Mouse (Mus musculus): ENCODE data around the gene Slc2a3. TPM values are rescaled to one million over a fixed set of nuclear protein-coding genes. Genes with fewer than 3 reads are reported as not detected.

The Slc2a3 gene
- polyA plus RNA-seq (2012; rRNA removed; ENCODE audit: low replicate concordance): 2.0 and 10.3 TPM in 2 replicates

DNA sequence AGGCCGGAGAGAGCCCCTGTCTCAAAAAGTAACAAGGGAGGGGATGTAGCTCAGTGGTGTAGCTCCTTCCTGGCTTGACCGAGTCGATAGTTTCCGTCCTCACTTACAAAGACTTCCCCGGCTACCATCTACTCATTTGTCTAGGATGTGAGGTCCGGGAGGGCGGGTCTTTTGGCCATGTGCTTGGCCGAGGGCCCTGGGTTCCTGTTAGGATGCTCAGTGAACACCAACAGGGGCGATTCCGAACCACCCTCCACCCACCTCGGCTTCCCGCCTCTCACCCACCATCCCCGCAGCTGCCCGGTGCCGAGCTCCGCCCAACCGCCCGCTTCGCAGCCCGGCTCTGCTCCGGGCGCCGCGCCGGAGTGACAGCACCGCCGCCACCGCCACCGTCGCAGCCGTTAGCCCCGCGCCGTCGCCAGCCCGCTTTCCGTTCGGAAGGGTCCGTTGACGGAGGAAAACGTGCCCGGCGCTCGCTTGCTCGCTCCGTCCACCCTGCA is at the start of gene Slc2a3:
TSS of gene Slc2a3 (minus strand) at position 340 of the 500 bp plus-strand sequence.

DNA sequence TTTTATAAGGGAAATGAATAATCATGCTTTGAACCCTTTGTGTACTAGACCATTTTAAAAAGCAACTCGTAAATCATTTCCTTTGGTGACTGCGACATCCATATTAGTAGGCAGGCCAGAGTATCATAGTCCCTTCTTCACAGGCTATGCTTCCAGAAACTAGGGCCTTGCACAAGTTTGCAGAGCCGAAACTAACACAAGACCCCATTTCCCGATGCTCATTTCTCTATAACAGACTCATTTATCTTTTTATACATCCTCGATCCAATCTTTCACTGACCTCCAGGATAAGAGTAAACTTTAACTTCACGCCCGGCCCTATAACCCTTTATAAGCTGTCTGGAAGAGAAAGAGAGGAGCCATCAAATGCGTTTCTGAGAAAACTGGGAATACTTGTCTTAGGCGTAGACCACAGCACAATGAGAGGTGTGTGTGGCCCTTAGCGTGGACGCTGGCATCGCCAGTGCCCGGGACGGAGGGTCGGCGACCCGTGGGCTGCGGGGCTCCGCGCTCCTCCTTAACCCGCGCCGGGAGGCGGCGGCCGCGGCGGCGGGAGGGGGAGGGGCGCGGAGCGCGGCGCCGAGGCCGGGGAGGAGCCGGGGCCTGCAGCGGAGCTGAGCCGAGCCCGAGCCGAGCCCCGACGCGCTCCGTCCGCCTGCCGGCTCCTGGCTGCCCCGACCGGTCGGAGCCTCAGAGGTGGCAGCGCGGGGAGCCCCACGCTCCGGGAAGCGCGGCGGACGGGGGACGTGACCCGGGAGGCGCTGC is 18.0 kb upstream of the Slc2a3 start, which contains the start of gene Foxj2:
TSS of gene Foxj2 (plus strand) at position 609 of the 765 bp plus-strand sequence.

DNA sequence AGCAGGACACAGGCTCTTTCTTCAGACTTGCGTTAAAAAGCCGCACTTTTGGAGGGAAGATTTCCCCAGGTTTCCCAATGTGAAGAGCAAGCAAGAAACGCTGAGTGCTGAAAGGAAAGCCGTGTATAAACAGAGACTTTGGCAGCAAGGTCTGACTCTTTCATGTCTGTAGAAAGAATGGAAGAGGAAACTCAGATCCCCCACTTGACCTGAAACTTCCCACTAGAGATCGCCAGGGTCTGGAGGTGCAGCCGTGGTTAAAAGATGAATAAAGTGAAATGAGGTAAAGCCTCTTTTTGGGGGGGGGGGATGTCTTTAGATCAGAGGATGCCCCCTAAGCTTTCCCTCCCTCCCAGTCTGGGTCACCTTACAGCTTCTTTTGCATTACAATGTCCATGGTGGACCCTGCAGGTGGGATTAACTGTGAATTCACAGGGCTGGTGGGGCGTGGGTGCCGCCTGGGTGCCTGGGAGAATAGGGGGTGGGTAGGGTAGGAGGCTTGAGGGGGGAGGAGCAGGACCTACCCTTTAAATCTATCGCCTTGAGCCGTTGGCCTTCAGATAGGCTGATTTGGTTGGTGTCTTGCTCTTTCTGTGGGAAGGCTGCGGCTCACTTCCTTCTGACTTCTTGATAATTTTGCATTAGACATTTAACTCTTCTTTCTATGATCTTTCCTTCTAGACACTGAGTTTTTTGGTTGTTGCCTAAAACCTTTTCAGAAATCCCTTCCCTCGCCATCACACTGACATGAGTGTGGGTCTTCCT is 94.2 kb downstream of the Slc2a3 start, which contains the start of gene Nanog:
TSS of gene Nanog (plus strand) at position 454 of the 765 bp plus-strand sequence.

Other genes with a start within 250 kb of the Slc2a3 start
- not detected in 2 replicates for gene Aicda, start 247.8 kb downstream of the Slc2a3 start, polyA plus RNA-seq (2012; rRNA removed; ENCODE audit: low replicate concordance)
- gene Apobec1, start 199.2 kb downstream of the Slc2a3 start, polyA plus RNA-seq (2012; rRNA removed; ENCODE audit: low replicate concordance): 46.7 and 60.4 TPM in 2 replicates
- gene Gdf3, start 191.6 kb downstream of the Slc2a3 start, polyA plus RNA-seq (2012; rRNA removed; ENCODE audit: low replicate concordance): 0.11 and 0.58 TPM in 2 replicates
- not detected in 2 replicates for gene Dppa3, start 175.2 kb downstream of the Slc2a3 start, polyA plus RNA-seq (2012; rRNA removed; ENCODE audit: low replicate concordance)
- 0.50 TPM in 1 of 2 replicates, not detected in the other for gene Nanog, start 94.2 kb downstream of the Slc2a3 start, polyA plus RNA-seq (2012; rRNA removed; ENCODE audit: low replicate concordance)
- 10.9 and 17.5 TPM in 2 replicates for gene Foxj2, start 18.3 kb upstream of the Slc2a3 start, polyA plus RNA-seq (2012; rRNA removed; ENCODE audit: low replicate concordance)
- gene C3ar1, start 54.5 kb upstream of the Slc2a3 start, polyA plus RNA-seq (2012; rRNA removed; ENCODE audit: low replicate concordance): 11.0 and 17.3 TPM in 2 replicates
- 19.9 and 23.6 TPM in 2 replicates for gene Necap1, start 72.8 kb upstream of the Slc2a3 start, polyA plus RNA-seq (2012; rRNA removed; ENCODE audit: low replicate concordance)
- gene Clec4a1, start 120.2 kb upstream of the Slc2a3 start, polyA plus RNA-seq (2012; rRNA removed; ENCODE audit: low replicate concordance): 8.4 and 10.1 TPM in 2 replicates
- gene Clec4a3, start 150.9 kb upstream of the Slc2a3 start, polyA plus RNA-seq (2012; rRNA removed; ENCODE audit: low replicate concordance): 4.3 and 4.5 TPM in 2 replicates
- not detected in 2 replicates for gene Clec4a4, start 188.7 kb upstream of the Slc2a3 start, polyA plus RNA-seq (2012; rRNA removed; ENCODE audit: low replicate concordance)
- gene Clec4b1, start 248.3 kb upstream of the Slc2a3 start, polyA plus RNA-seq (2012; rRNA removed; ENCODE audit: low replicate concordance): 6.3 and 6.9 TPM in 2 replicates

All from subcutaneous adipose tissue, adult 2 months (tissue).